Mouse (Mus musculus): ENCODE data around the gene Ermp1.
A peak's percentile ranks its signal among the peaks of the same experiment; 100 is the strongest.

Ermp1 gene

GRCm38 (mm10) chr19:29660835-29661764 lies 12.9 kb upstream of the Ermp1 start:
- DNase-seq, result no peak

DNA sequence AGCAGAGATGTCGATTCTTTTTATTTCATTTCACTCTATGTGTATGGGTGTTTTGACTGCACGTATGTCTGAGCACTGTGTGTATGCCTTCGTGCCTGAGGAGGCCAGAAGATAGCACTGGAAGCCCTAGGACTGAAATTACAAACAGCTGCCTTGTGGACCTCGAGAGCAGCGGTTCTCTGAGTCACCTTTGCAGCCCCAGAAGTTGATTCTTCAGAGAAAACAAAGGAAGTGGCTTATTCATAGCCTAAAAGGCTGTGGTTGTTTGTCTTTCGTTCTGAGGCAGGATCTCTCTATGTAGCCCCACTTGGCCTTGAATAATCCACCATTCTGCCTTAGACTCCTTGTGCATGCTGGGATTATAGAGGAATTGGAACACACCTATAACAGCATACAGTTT lies 11.5 kb upstream of the Ermp1 start:
- DNase-seq, result no peak

DNA sequence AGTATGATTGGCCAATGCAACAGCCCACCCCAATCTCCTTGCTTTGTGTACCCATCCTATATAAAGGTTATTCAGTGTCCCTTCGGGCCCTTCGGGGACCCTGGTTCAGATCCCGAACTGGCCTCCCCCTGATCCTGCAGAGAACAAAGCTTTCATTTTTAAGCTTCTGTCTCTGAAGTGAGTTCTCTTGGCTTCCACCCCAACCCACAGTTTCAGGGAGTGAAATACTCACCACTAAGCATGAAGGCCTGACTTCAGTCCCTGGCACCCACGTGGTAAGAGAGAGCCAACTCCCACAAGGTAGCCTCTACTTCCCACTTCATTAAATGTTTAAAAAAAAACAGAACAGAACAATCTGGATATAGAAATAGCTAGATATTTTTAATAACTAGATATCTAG lies 10.6 kb upstream of the Ermp1 start:
- DNase-seq, result no peak

DNA sequence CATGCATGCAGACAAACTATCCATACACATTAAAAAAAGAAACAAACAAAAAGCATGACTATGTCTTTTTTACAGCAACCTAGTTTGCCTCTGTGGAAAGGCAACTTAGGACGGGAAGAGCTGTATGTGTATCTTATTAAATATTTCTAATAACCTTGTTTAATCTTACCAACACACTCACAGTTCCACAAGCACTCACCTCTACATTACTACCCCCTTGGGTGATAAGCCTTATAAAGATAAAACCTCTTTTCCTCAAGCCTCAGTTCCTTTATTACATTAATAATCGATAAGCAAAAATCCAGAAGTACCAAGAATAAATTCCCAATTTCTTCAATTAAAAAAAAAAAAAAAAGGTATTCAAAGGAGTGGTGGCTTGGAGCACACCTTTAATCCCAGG lies 9.3 kb upstream of the Ermp1 start:
- DNase-seq, result no peak

DNA sequence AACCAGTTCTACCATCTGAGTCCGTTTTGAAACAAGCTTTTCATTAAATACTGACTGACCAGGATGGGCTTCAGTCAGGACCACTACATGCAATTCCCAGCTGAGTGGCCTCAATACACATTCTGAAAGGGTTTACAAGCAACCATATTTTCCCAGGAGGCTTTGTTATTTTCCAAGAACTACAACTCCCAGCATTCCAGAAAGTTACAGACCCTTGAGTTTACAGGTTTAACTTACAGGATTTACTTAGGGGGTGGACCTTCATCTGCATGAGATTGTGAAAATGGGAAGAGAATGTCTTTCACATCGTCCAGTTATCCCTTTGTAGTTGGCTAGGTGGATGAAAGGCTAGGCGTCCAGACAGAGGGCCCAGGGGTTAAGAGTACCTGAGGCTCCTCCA lies 8.8 kb upstream of the Ermp1 start:
- DNase-seq, result no peak

GRCm38 (mm10) chr19:29656620-29657019 lies 8.4 kb upstream of the Ermp1 start:
- no peak for DNase-seq

- no peak for DNase-seq
Measured at GRCm38 (mm10) chr19:29656029-29656428, 7.8 kb upstream of the Ermp1 start.

- no peak for DNase-seq
Measured at GRCm38 (mm10) chr19:29655148-29655547, 6.9 kb upstream of the Ermp1 start.

GRCm38 (mm10) chr19:29653768-29654265 lies 5.6 kb upstream of the Ermp1 start:
- no peak for DNase-seq

DNA sequence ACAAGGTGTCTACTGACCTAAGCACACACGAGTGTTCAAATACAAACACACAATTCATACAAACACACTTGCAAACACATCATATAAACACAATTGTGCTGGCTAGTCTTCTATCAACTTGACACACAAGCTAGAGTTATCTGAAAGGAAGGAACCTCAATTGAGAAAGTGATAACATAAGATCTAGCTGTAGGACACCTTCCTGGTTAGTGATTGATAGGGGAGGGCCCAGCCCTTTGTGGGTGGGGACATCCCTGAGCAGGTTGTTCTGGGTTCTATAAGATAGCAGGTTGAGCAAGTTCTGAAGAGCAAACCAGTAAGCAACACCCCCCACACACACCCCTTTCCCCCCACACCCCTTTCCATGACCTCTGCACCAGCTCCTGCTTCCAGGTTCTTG lies 1.5 kb upstream of the Ermp1 start:
- no peak for DNase-seq

DNA sequence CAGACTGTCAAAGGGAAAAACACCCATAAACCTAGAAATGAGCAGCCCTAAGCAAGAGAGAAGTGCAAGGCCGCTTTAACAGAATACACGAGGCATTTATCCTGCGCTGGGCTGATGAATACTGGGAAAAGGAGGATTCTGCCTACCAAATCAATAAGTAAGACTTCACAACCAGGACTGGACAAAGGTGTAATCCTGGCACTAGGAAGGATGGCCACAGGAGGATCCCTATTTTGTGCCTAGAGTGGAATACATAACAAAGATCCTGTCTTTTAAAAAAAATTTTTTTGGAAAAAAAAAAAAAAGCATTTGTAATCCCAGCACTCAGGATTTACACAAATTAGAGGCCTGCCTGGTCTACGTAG lies 317 bp upstream of the Ermp1 start:
- DNase-seq, result no peak

GRCm38 (mm10) chr19:29644747-29645146 lies 3.5 kb downstream of the Ermp1 start:
- DNase-seq, result peak; percentile 12 to 35

DNA sequence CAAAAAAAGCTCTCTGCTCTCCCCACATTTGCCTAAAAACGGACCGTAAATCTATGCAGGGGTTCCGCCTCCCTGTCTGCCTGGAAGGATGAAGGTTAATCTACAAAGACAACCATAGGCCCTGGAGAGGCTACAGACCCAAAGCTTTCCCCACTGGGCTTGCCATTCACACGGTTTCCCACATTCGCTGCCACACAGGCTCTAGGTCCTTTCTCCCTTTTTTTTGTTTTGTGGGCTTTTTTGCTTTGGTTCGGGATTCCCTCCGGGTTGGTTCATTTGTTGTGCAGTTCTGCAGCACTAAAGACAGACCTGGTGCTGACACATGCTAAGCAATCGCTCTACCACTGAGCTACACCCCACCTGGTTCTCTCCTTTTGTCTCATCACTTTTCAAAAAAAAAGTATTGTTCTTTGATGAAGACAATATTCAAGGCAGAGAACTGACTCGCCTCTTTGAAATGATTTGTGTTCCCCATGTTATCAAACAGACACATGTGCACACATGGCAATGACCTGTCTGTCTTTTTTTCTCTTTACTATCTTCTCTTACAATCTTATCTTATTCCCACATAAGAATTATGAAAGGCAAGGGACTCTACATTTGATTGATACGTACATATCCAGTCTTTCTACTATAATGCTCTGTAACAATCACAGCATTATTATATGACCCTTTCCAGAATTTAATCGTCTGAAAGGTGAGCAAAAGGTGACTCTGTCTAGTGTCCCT lies 4.9 kb downstream of the Ermp1 start:
- no peak for DNase-seq

- no peak for DNase-seq
Measured at GRCm38 (mm10) chr19:29642211-29642610, 6.0 kb downstream of the Ermp1 start.

DNA sequence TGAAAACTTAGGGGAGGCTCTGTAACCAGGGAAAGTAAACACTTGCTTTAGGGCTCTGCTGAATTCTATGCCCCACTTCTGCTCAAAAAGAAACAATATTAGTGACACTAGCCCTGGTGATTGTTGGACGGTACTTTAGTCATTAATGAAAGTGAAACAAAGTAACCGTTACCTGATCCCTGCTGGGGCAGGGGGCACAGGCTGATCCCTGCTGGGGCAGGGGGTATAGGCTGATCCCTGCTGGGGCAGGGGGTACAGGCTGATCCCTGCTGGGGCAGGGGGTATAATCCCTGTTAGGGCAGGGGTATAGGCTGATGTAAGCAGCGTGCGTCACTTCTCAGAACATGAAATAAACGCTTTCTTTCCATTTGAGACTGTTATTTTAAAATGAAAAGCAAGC lies 6.7 kb downstream of the Ermp1 start:
- no peak for DNase-seq

GRCm38 (mm10) chr19:29641055-29641454 lies 7.2 kb downstream of the Ermp1 start:
- no peak for DNase-seq

- no peak for DNase-seq
Measured at GRCm38 (mm10) chr19:29612102-29612501, 36.1 kb downstream of the Ermp1 start.

GRCm38 (mm10) chr19:29610907-29611306 lies 37.3 kb downstream of the Ermp1 start:
- no peak for DNase-seq

DNA sequence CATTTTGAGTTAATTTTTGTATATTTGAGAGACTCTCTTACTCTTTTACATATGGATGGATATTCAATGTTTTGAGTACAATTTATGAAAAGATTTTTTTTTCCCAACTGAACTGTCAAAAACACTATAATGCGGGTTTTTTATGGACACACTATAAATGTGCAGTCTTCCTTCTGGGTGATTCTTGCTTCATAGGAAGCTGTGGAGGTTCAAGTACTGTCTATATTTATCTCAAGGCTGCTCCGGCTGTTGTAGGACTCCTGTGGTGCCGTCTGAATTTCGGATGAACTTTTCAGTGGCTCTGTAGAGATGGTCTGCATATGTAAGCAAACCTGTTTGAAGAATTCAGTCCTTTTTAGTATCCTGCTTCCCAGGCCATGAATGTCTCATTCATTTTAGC lies 40.0 kb downstream of the Ermp1 start:
- no peak for DNase-seq

DNA sequence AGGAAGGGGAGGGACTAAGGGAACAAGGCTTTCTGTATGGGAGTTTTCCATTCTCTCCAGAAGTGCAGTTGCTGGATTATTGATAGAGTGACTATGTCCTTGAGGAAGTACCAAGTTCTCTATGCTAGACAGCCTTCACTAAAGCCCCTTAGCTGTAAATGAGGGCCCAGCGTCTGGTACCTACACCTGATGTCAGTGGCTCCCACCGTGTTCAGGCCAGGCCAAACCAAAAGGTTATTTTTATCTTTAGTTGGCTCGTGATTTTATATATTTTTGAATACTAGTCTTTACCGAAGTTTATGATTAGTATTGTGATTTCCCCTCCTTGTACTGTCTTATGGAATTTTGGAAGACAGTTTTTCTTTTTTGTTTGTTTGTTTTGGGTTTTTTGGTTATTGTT lies 40.7 kb downstream of the Ermp1 start:
- DNase-seq, result no peak

DNA sequence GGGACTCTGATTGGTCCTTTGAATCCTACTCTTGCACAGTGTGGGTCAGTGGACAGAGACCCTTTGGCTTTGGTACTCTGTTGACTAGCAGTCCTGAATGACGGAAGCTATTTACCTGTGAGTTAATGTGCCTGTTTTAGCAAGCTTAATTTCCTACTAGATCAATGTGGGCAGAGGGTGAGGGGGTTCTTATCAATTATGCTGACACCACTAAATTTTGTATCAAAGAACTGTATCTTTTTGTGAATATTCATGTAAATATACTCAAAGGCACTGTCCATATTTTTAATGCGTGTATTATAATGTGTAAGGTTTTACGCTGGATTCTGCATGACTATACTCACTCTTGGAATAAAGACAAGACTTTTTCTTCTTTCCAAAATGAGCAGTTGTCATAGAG lies 43.6 kb downstream of the Ermp1 start:
- no peak for DNase-seq

GRCm38 (mm10) chr19:29603548-29604353 lies 44.5 kb downstream of the Ermp1 start:
- no peak for DNase-seq

DNA sequence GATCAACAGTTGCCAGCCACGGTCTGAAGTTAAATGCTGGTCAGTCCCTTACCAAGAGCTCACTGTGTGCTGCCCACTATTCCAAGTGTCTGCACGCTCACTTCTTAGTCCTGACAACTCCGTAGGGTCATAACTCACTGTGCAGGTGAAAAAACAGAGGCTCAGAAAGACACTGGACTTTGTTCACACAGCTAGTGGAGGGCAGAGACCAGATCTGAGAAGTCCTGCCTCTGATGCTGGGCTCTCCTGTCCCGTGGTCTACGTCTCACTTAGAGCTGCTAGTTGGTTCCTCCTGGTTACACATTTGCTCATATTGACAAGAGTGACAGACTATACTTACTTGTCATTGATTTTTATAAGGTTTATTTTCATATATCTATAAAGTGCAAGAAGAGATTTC lies 49.2 kb downstream of the Ermp1 start:
- DNase-seq, result no peak
